11 mouse cellular contexts compared by ENCODE assay signal in genomic region chr4:77310127-77310788, GRCm38 (mm10).
DNase-seq lines count a peak whose midpoint lies in the region; ATAC-seq lines count a peak whose summit lies in the region.
"Had no signal": no experiment of that assay in that cellular context is flagged by ENCODE, and none has a peak within 500 bp of the region (broad histone marks: within the 10 kb centered on the region; RNA-seq: fewer than 3 reads in every experiment).

No protein-coding gene starts in this region.

- no peaks in the 10 kb centered on the region for H3K9me3 ChIP-seq in hindbrain, embryonic 13.5 days
- no peaks in the 10 kb centered on the region for H3K9me3 ChIP-seq in hindbrain, embryonic 10.5 days
- H3K9me3 ChIP-seq in intestine, embryonic 16.5 days (ENCODE audit: control insufficient read depth, low read length), result no peaks in the 10 kb centered on the region
- no peaks in the 10 kb centered on the region for H3K9me3 ChIP-seq in hindbrain, embryonic 11.5 days (ENCODE audit: control insufficient read depth, low read length)
- H3K9me3 ChIP-seq: liver, embryonic 15.5 days had no signal

- no peak overlapping the region for H3K9ac ChIP-seq in hindbrain, embryonic 13.5 days
- H3K9ac ChIP-seq in intestine, embryonic 16.5 days (ENCODE audit: low read depth, low read length), result no peak overlapping the region
- no peak overlapping the region for H3K9ac ChIP-seq in hindbrain, embryonic 11.5 days (ENCODE audit: low read depth, low read length)
- H3K9ac ChIP-seq: liver, embryonic 15.5 days had no signal

- 0 out of 2 replicates have a peak, but pooled peaks have one; percentile 28 for ATAC-seq in hindbrain, embryonic 13.5 days (ENCODE audit: low FRiP score)
- ATAC-seq in intestine, embryonic 16.5 days, result peak; percentile 99
- no peak; the same call in 1 of the 2 replicates for ATAC-seq in hindbrain, embryonic 11.5 days (ENCODE audit: low FRiP score)

- no peaks in the 10 kb centered on the region for H3K36me3 ChIP-seq in hindbrain, embryonic 13.5 days
- no peaks in the 10 kb centered on the region for H3K36me3 ChIP-seq in hindbrain, embryonic 10.5 days
- no peaks in the 10 kb centered on the region for H3K36me3 ChIP-seq in intestine, embryonic 16.5 days (ENCODE audit: control insufficient read depth, insufficient read depth, low read length)
- no peaks in the 10 kb centered on the region for H3K36me3 ChIP-seq in hindbrain, embryonic 11.5 days (ENCODE audit: control insufficient read depth, insufficient read depth, low read length)
- H3K36me3 ChIP-seq: liver, embryonic 15.5 days had no signal

- no peak overlapping the region for H3K27ac ChIP-seq in hindbrain, embryonic 13.5 days
- H3K27ac ChIP-seq in hindbrain, embryonic 10.5 days, result no peak overlapping the region
- no peak overlapping the region; the same call in 1 of the 2 replicates for H3K27ac ChIP-seq in intestine, embryonic 16.5 days (ENCODE audit: low read length)
- no peak overlapping the region for H3K27ac ChIP-seq in hindbrain, embryonic 11.5 days (ENCODE audit: low read depth, low read length)
- H3K27ac ChIP-seq: liver, embryonic 15.5 days had no signal

- no peaks in the 10 kb centered on the region for H3K27me3 ChIP-seq in hindbrain, embryonic 13.5 days
- H3K27me3 ChIP-seq in hindbrain, embryonic 10.5 days (ENCODE audit: insufficient read depth, poor library complexity, severe bottlenecking), result no peaks in the 10 kb centered on the region
- H3K27me3 ChIP-seq in intestine, embryonic 16.5 days (replicated peaks; ENCODE audit: control insufficient read depth, insufficient read depth, low read length), result no peaks in the 10 kb centered on the region
- H3K27me3 ChIP-seq in hindbrain, embryonic 11.5 days (ENCODE audit: control insufficient read depth, insufficient read depth, low read length), result no peaks in the 10 kb centered on the region
- H3K27me3 ChIP-seq: liver, embryonic 15.5 days had no signal

- no peaks in the 10 kb centered on the region for H3K4me1 ChIP-seq in hindbrain, embryonic 13.5 days (replicated peaks)
- H3K4me1 ChIP-seq in hindbrain, embryonic 10.5 days (replicated peaks), result no peaks in the 10 kb centered on the region; the same call in 1 of the 2 replicates
- H3K4me1 ChIP-seq in intestine, embryonic 16.5 days (ENCODE audit: control insufficient read depth, insufficient read depth, low read length), result 0 out of 2 replicates have a peak, but pooled peaks cover 3% of the 10 kb centered on the region
- H3K4me1 ChIP-seq in hindbrain, embryonic 11.5 days (replicated peaks; ENCODE audit: control insufficient read depth, insufficient read depth, low read length), result no peaks in the 10 kb centered on the region
- H3K4me1 ChIP-seq: liver, embryonic 15.5 days had no signal

- no peak for DNase-seq in hindbrain, embryonic 10.5 days (ENCODE audit: low spot score)
- DNase-seq in Muller cell, postnatal 12 days (ENCODE audit: inconsistent ontology term), result peak; percentile 38
- peak; percentile 20 to 41 for DNase-seq in kidney, postnatal 4 days
- no peak for DNase-seq in urinary bladder, postnatal 14 days (ENCODE audit: low spot score)
- DNase-seq in thymus, postnatal 10 days (ENCODE audit: low spot score in 2 of 2), result no peak
- DNase-seq in hindbrain, embryonic 11.5 days (ENCODE audit: low spot score), result no peak
- DNase-seq: layer of hippocampus, postnatal 36 days; right cerebral cortex, postnatal 14 days had no signal

- H3K4me2 ChIP-seq in hindbrain, embryonic 13.5 days, result no peak overlapping the region
- no peak overlapping the region for H3K4me2 ChIP-seq in intestine, embryonic 16.5 days (ENCODE audit: low read depth, low read length)
- H3K4me2 ChIP-seq in hindbrain, embryonic 11.5 days (replicated peaks; ENCODE audit: low read depth, low read length), result no peak overlapping the region
- H3K4me2 ChIP-seq: liver, embryonic 15.5 days had no signal

- no peak overlapping the region for H3K4me3 ChIP-seq in hindbrain, embryonic 13.5 days
- H3K4me3 ChIP-seq in hindbrain, embryonic 10.5 days, result no peak overlapping the region
- no peak overlapping the region for H3K4me3 ChIP-seq in intestine, embryonic 16.5 days (ENCODE audit: low read length)
- no peak overlapping the region for H3K4me3 ChIP-seq in hindbrain, embryonic 11.5 days (ENCODE audit: low read depth, low read length)
- H3K4me3 ChIP-seq: liver, embryonic 15.5 days had no signal

- 92% methylated on average over 3 of the region's 3 CpGs for WGBS in hindbrain, embryonic 13.5 days
- 78% methylated on average over 3 of the region's 3 CpGs for WGBS in hindbrain, embryonic 10.5 days
- WGBS in intestine, embryonic 16.5 days, result 74% methylated on average over 3 of the region's 3 CpGs
- WGBS in hindbrain, embryonic 11.5 days, result 84% methylated on average over 3 of the region's 3 CpGs

Comparison
In these comparisons a context has a peak if more than half of its experiments do, and no peak if none do; other contexts are left out.
1. DNase-seq: peak in Muller cell, postnatal 12 days (single experiment) and kidney, postnatal 4 days (2 of 2); none in hindbrain, embryonic 10.5 days (single experiment), urinary bladder, postnatal 14 days (single experiment), thymus, postnatal 10 days (0 of 2) and hindbrain, embryonic 11.5 days (single experiment).